Mouse (Mus musculus) midbrain, embryonic 13.5 days (tissue): Measurements from ENCODE around the gene Gm27029. TPM values are rescaled to one million over a fixed set of nuclear protein-coding genes. Genes with fewer than 3 reads are reported as not detected.
"Not testable (repeated sequence)": the region's sequence is repeated elsewhere in the genome, so short reads cannot be mapped to it uniquely, and the experiment has no call there.

ENCODE experiments used
- ATAC-seq: fragments of 200-750 bp; cut with Nextera tagmentation; 2 replicates; pipeline ENCODE4 v1.8.0; 2017; ENCODE audit warnings: mild to moderate bottlenecking, moderate TSS enrichment, moderate library complexity
- H3K27ac ChIP-seq: fragments of 300-500 bp; sonication (generic); 2 replicates; pipeline ENCODE4 v1.5.1; 2015; ENCODE audit warnings: inconsistent platforms, mild to moderate bottlenecking, moderate library complexity
- H3K27me3 ChIP-seq: fragments of 300-500 bp; sonication (generic); 2 replicates; pipeline ENCODE4 v1.6.1; 2015; ENCODE audit warnings: mild to moderate bottlenecking, inconsistent platforms
- H3K36me3 ChIP-seq: fragments of 300-500 bp; sonication (generic); 2 replicates; pipeline ENCODE4 v1.6.1; 2015; ENCODE audit warnings: mild to moderate bottlenecking, inconsistent platforms
- H3K4me1 ChIP-seq: fragments of 300-500 bp; sonication (generic); replicated peaks from 2 replicates; pipeline ENCODE4 v1.6.1; 2015; ENCODE audit warnings: inconsistent platforms
- H3K4me2 ChIP-seq: fragments of 300-500 bp; sonication (generic); replicated peaks from 2 replicates; pipeline ENCODE4 v1.6.1; 2015; ENCODE audit warnings: moderate library complexity, mild to moderate bottlenecking, inconsistent platforms
- H3K4me3 ChIP-seq: fragments of 300-500 bp; sonication (generic); replicated peaks from 2 replicates; pipeline ENCODE4 v1.5.1; 2015; ENCODE audit warnings: mild to moderate bottlenecking, inconsistent platforms
- H3K9ac ChIP-seq: fragments of 300-500 bp; sonication (generic); replicated peaks from 2 replicates; pipeline ENCODE4 v1.6.1; 2015; ENCODE audit warnings: mild to moderate bottlenecking, inconsistent platforms
- H3K9me3 ChIP-seq: fragments of 300-500 bp; sonication (generic); 2 replicates; pipeline ENCODE4 v1.6.1; 2016; ENCODE audit warnings: mild to moderate bottlenecking, inconsistent platforms
- WGBS: fragments of 180-500 bp; shearing (Covaris S2); methylation state at CpG from one replicate; pipeline ENCODE4 v1.1.7; 2015; 5-methylcytosine and 5-hydroxymethylcytosine counted together
- polyA plus RNA-seq: library from polyadenylated mRNA; unstranded; fragments of >200 nt; fragmentation: Nextera tagmentation; extraction: Ambion mirVana; gene quantifications from 2 replicates; pipeline ENCODE4 v1.2.1, GENCODE M21; 2015

The Gm27029 gene
- polyA plus RNA-seq, 1 experiment from 2014 or later: 6.6 TPM

- H3K4me1 ChIP-seq: peaks cover 15% of the 10 kb centered on the region
- H3K9ac ChIP-seq: peak overlapping the region; percentile 90
- peak overlapping the region; percentile 81 for H3K4me3 ChIP-seq
- H3K27ac ChIP-seq: peak overlapping the region; percentile 86
- 2% methylated on average over 11 of the region's 11 CpGs for WGBS
- ATAC-seq: peak; percentile 69
- peaks cover 23% of the 10 kb centered on the region for H3K36me3 ChIP-seq
- no peaks in the 10 kb centered on the region for H3K9me3 ChIP-seq
- H3K27me3 ChIP-seq: no peaks in the 10 kb centered on the region
- peak overlapping the region; percentile 69 for H3K4me2 ChIP-seq
Measured at GRCm38 (mm10) chr11:101416433-101417100, 8.0 kb downstream of the Gm27029 start.

GRCm38 (mm10) chr11:101415306-101415705 lies 9.3 kb downstream of the Gm27029 start:
- no peaks in the 10 kb centered on the region for H3K27me3 ChIP-seq
- peaks cover 36% of the 10 kb centered on the region for H3K36me3 ChIP-seq
- WGBS: 91% methylated on average over 2 of the region's 2 CpGs
- ATAC-seq: no peak
- peaks cover 15% of the 10 kb centered on the region for H3K4me1 ChIP-seq
- H3K9ac ChIP-seq: no peak overlapping the region
- no peak overlapping the region for H3K4me3 ChIP-seq
- no peak overlapping the region for H3K27ac ChIP-seq
- no peaks in the 10 kb centered on the region for H3K9me3 ChIP-seq
- no peak overlapping the region for H3K4me2 ChIP-seq

- no peak for ATAC-seq
- Histone ChIP-seq H3K4me1 (no peaks in the 10 kb centered on the region), H3K36me3 (no peaks in the 10 kb centered on the region), H3K9ac (no peak overlapping the region), H3K27ac (no peak overlapping the region), H3K4me3 (no peak overlapping the region), H3K27me3 (peaks cover 3% of the 10 kb centered on the region; the same call in 1 of the 2 replicates), H3K4me2 (no peak overlapping the region), H3K9me3 (no peaks in the 10 kb centered on the region)
- 9% methylated on average over 8 of the region's 8 CpGs for WGBS
Measured at GRCm38 (mm10) chr11:101395110-101395509, 29.5 kb downstream of the Gm27029 start.

- no peak; the same call in 1 of the 2 replicates for ATAC-seq
- no peak overlapping the region for H3K4me3 ChIP-seq
- no peak overlapping the region for H3K9ac ChIP-seq
- 4% methylated on average over 4 of the region's 4 CpGs for WGBS
- H3K4me1 ChIP-seq: peaks cover 4% of the 10 kb centered on the region
- H3K27ac ChIP-seq: no peak overlapping the region
- H3K36me3 ChIP-seq: no peaks in the 10 kb centered on the region
- no peak overlapping the region for H3K4me2 ChIP-seq
- no peaks in the 10 kb centered on the region for H3K9me3 ChIP-seq
- no peaks in the 10 kb centered on the region for H3K27me3 ChIP-seq
Measured at GRCm38 (mm10) chr11:101381817-101382216, 42.8 kb downstream of the Gm27029 start.

GRCm38 (mm10) chr11:101378926-101379325 lies 45.7 kb downstream of the Gm27029 start:
- no peaks in the 10 kb centered on the region for H3K27me3 ChIP-seq
- H3K27ac ChIP-seq: no peak overlapping the region
- peaks cover 4% of the 10 kb centered on the region for H3K4me1 ChIP-seq
- WGBS: 86% methylated on average over 6 of the region's 6 CpGs
- ATAC-seq: no peak
- H3K9ac ChIP-seq: no peak overlapping the region
- no peaks in the 10 kb centered on the region for H3K36me3 ChIP-seq
- H3K4me3 ChIP-seq: no peak overlapping the region
- H3K4me2 ChIP-seq: no peak overlapping the region
- H3K9me3 ChIP-seq: no peaks in the 10 kb centered on the region

- not testable (repeated sequence) for H3K27ac ChIP-seq, H3K4me3 ChIP-seq, H3K9me3 ChIP-seq, H3K9ac ChIP-seq, H3K4me1 ChIP-seq, H3K4me2 ChIP-seq, H3K36me3 ChIP-seq, H3K27me3 ChIP-seq, ATAC-seq
- 92% methylated on average over 8 of the region's 8 CpGs for WGBS
Measured at GRCm38 (mm10) chr11:101378196-101378595, 46.4 kb downstream of the Gm27029 start.

- no peaks in the 10 kb centered on the region for H3K9me3 ChIP-seq
- WGBS: 72% methylated on average over 7 of the region's 7 CpGs
- no peaks in the 10 kb centered on the region for H3K4me1 ChIP-seq
- H3K27me3 ChIP-seq: no peaks in the 10 kb centered on the region
- ATAC-seq: no peak
- H3K4me2 ChIP-seq: no peak overlapping the region
- H3K36me3 ChIP-seq: no peaks in the 10 kb centered on the region
- H3K4me3 ChIP-seq: no peak overlapping the region
- H3K9ac ChIP-seq: no peak overlapping the region
- no peak overlapping the region for H3K27ac ChIP-seq
Measured at GRCm38 (mm10) chr11:101374421-101374938, 50.1 kb downstream of the Gm27029 start.

- H3K4me1 ChIP-seq: no peaks in the 10 kb centered on the region
- H3K4me2 ChIP-seq: no peak overlapping the region
- no peak for ATAC-seq
- H3K9me3 ChIP-seq: no peaks in the 10 kb centered on the region
- no peaks in the 10 kb centered on the region for H3K36me3 ChIP-seq
- H3K27ac ChIP-seq: no peak overlapping the region
- H3K9ac ChIP-seq: no peak overlapping the region
- no peaks in the 10 kb centered on the region for H3K27me3 ChIP-seq
- 82% methylated on average over 5 of the region's 5 CpGs for WGBS
- H3K4me3 ChIP-seq: no peak overlapping the region
Measured at GRCm38 (mm10) chr11:101370141-101370540, 54.5 kb downstream of the Gm27029 start.

GRCm38 (mm10) chr11:101367326-101367935 lies 57.2 kb downstream of the Gm27029 start, which contains the start of gene G6pc:
Gene G6pc, plus strand, starts transcription at chr11:101367561.
- Histone ChIP-seq H3K36me3 (no peaks in the 10 kb centered on the region), H3K4me3 (no peak within 1 kb of the TSS), H3K27me3 (no peaks in the 10 kb centered on the region), H3K9ac (no peak within 1 kb of the TSS), H3K4me2 (no peak within 1 kb of the TSS), H3K4me1 (no peaks in the 10 kb centered on the region), H3K27ac (no peak within 1 kb of the TSS), H3K9me3 (no peaks in the 10 kb centered on the region)
- ATAC-seq: no peak
- WGBS: 91% methylated on average over 8 of the region's 8 CpGs

GRCm38 (mm10) chr11:101364531-101364931 lies 60.1 kb downstream of the Gm27029 start:
- H3K9me3 ChIP-seq: no peaks in the 10 kb centered on the region
- no peak for ATAC-seq
- H3K27me3 ChIP-seq: no peaks in the 10 kb centered on the region
- H3K36me3 ChIP-seq: no peaks in the 10 kb centered on the region
- 92% methylated on average over 5 of the region's 5 CpGs for WGBS
- no peak overlapping the region for H3K9ac ChIP-seq
- no peak overlapping the region for H3K4me3 ChIP-seq
- H3K4me2 ChIP-seq: no peak overlapping the region
- H3K4me1 ChIP-seq: no peaks in the 10 kb centered on the region
- H3K27ac ChIP-seq: no peak overlapping the region

GRCm38 (mm10) chr11:101360651-101361113 lies 63.9 kb downstream of the Gm27029 start:
- Histone ChIP-seq H3K27ac (no peak overlapping the region), H3K9ac (no peak overlapping the region), H3K4me2 (no peak overlapping the region), H3K9me3 (no peaks in the 10 kb centered on the region), H3K4me1 (no peaks in the 10 kb centered on the region), H3K36me3 (no peaks in the 10 kb centered on the region), H3K4me3 (no peak overlapping the region), H3K27me3 (no peaks in the 10 kb centered on the region)
- no peak for ATAC-seq
- WGBS: 63% methylated on average over 3 of the region's 3 CpGs

- Histone ChIP-seq H3K4me2 (no peak overlapping the region), H3K27ac (no peak overlapping the region), H3K27me3 (no peaks in the 10 kb centered on the region), H3K4me3 (no peak overlapping the region), H3K4me1 (no peaks in the 10 kb centered on the region), H3K9ac (no peak overlapping the region), H3K9me3 (no peaks in the 10 kb centered on the region), H3K36me3 (no peaks in the 10 kb centered on the region)
- 86% methylated on average over 9 of the region's 9 CpGs for WGBS
- ATAC-seq: no peak
Measured at GRCm38 (mm10) chr11:101359776-101360175, 64.8 kb downstream of the Gm27029 start.
